8 mouse cellular contexts compared by ENCODE assay signal in the genomic region with DNA sequence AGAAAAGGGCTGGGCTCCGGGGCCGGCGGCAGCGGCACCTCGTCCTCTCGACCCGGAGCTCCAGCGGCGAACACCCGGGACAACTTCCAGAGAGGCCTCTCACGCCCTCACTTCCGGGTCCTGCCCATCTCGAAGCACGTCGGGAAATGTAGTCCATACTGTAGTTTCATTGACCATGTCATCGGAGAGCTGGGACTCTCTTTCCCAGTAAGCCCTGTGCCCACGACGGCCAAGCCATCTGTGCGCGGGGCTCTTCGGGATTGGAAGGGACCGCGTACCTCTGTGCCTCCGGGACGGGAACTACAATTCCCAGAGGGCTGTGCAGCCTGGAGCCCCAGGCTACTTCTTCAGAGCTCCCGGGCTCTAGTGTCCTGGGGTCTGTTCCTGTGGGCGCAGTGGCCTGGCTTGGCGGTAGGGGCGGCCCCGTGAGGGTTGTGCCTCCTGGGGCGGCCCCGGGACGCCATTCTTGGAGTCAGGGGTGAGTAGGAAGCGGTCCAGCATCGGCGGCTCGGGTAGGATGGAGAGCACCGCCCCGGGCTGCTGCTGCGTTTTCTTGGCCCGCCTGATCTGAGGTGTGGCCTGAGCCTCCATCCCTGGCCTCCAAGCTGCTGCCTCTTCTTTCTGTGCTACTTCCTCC. TPM values are rescaled to one million over a fixed set of nuclear protein-coding genes. Genes with fewer than 3 reads are reported as not detected.
DNase-seq lines count a peak whose midpoint lies in the region; ATAC-seq and TF ChIP-seq lines count a peak whose summit lies in the region.

TSS of gene Erp44 (minus strand) at position 61 of the 637 bp plus-strand sequence.
TSS of gene Invs (plus strand) at position 263 of the 637 bp plus-strand sequence.

- H3K27me3 ChIP-seq in embryonic facial prominence, embryonic 15.5 days, result no peaks in the 10 kb centered on the region
- no peaks in the 10 kb centered on the region for H3K27me3 ChIP-seq in limb, embryonic 14.5 days (ENCODE audit: control insufficient read depth, insufficient read depth, low read length)
- H3K27me3 ChIP-seq in midbrain, postnatal 0 days (ENCODE audit: insufficient read depth, low read length), result no peaks in the 10 kb centered on the region

- WGBS in bone marrow, adult 2 months, result 0% methylated on average over 41 of the region's 41 CpGs
- WGBS in embryonic facial prominence, embryonic 15.5 days, result 1% methylated on average over 40 of the region's 41 CpGs
- 2% methylated on average over 28 of the region's 41 CpGs for WGBS in limb, embryonic 14.5 days
- under 1% methylated on average over 40 of the region's 41 CpGs for WGBS in midbrain, postnatal 0 days

- H3K4me2 ChIP-seq in embryonic facial prominence, embryonic 15.5 days (replicated peaks), result peak within 1 kb of the TSS; percentile 75
- H3K4me2 ChIP-seq in limb, embryonic 14.5 days (replicated peaks; ENCODE audit: low read depth, low read length, severe bottlenecking), result peak within 1 kb of the TSS; percentile 68
- peak within 1 kb of the TSS; percentile 85 for H3K4me2 ChIP-seq in midbrain, postnatal 0 days (ENCODE audit: low read depth, low read length, poor library complexity, severe bottlenecking)

- H3K4me1 ChIP-seq in bone marrow, adult 2 months (ENCODE audit: control insufficient read depth, insufficient read depth, low read length), result no peaks in the 10 kb centered on the region
- peaks cover 5% of the 10 kb centered on the region for H3K4me1 ChIP-seq in embryonic facial prominence, embryonic 15.5 days
- H3K4me1 ChIP-seq in limb, embryonic 14.5 days (ENCODE audit: control insufficient read depth, insufficient read depth, low read length), result peaks cover 9% of the 10 kb centered on the region; the same call in 1 of the 2 replicates
- H3K4me1 ChIP-seq in midbrain, postnatal 0 days (ENCODE audit: insufficient read depth, low read length), result peaks cover 3% of the 10 kb centered on the region; the same call in 1 of the 2 replicates

- H3K27ac ChIP-seq in bone marrow, adult 2 months (ENCODE audit: control insufficient read depth, insufficient read depth, low read depth, low read length, poor library complexity), result peak within 1 kb of the TSS; percentile 52; the same call in 1 of the 2 replicates
- peak within 1 kb of the TSS; percentile 85 for H3K27ac ChIP-seq in embryonic facial prominence, embryonic 15.5 days (replicated peaks)
- peak within 1 kb of the TSS; percentile 80 for H3K27ac ChIP-seq in limb, embryonic 14.5 days (replicated peaks; ENCODE audit: low read depth, low read length)
- H3K27ac ChIP-seq in midbrain, postnatal 0 days (ENCODE audit: low read depth, low read length), result peak within 1 kb of the TSS; percentile 81

- no peak for TF ChIP-seq CTCF in bone marrow, adult 2 months (IDR thresholded peaks at IDR 0.05; ENCODE audit: control insufficient read depth, insufficient read depth, low read length)
- no peak for TF ChIP-seq CTCF in midbrain, postnatal 0 days (IDR thresholded peaks at IDR 0.05)

- H3K9ac ChIP-seq in embryonic facial prominence, embryonic 15.5 days, result peak within 1 kb of the TSS; percentile 94
- H3K9ac ChIP-seq in limb, embryonic 14.5 days (ENCODE audit: low read depth, low read length, severe bottlenecking), result peak within 1 kb of the TSS; percentile 90
- H3K9ac ChIP-seq in midbrain, postnatal 0 days (replicated peaks; ENCODE audit: low read length, poor library complexity, severe bottlenecking), result peak within 1 kb of the TSS; percentile 91

- peak within 1 kb of the TSS; percentile 96 for H3K4me3 ChIP-seq in bone marrow, adult 2 months (replicated peaks; ENCODE audit: control insufficient read depth, low read depth, low read length)
- H3K4me3 ChIP-seq in embryonic facial prominence, embryonic 15.5 days (replicated peaks), result peak within 1 kb of the TSS; percentile 98
- H3K4me3 ChIP-seq in limb, embryonic 14.5 days (replicated peaks; ENCODE audit: low read length), result peak within 1 kb of the TSS; percentile 80
- H3K4me3 ChIP-seq in midbrain, postnatal 0 days (ENCODE audit: low read depth, low read length), result peak within 1 kb of the TSS; percentile 84

- H3K9me3 ChIP-seq in embryonic facial prominence, embryonic 15.5 days (replicated peaks), result no peaks in the 10 kb centered on the region
- H3K9me3 ChIP-seq in limb, embryonic 14.5 days (ENCODE audit: control insufficient read depth, low read length), result no peaks in the 10 kb centered on the region
- H3K9me3 ChIP-seq in midbrain, postnatal 0 days (ENCODE audit: low read length), result no peaks in the 10 kb centered on the region

- H3K36me3 ChIP-seq in embryonic facial prominence, embryonic 15.5 days, result no peaks in the 10 kb centered on the region
- peaks cover 7% of the 10 kb centered on the region; the same call in 1 of the 2 replicates for H3K36me3 ChIP-seq in limb, embryonic 14.5 days (ENCODE audit: control insufficient read depth, insufficient read depth, low read length)
- no peaks in the 10 kb centered on the region for H3K36me3 ChIP-seq in midbrain, postnatal 0 days (ENCODE audit: insufficient read depth, low read length)

- peak; percentile 58; the same call in 1 of the 2 replicates for TF ChIP-seq POLR2A in bone marrow, adult 2 months (IDR thresholded peaks at IDR 0.05; ENCODE audit: borderline replicate concordance, control insufficient read depth, low read depth, low read length)
- peak; percentile 90; the same call in 1 of the 2 replicates for TF ChIP-seq POLR2A in limb, embryonic 14.5 days (IDR thresholded peaks at IDR 0.05; ENCODE audit: borderline replicate concordance, extremely low read depth, insufficient read depth, insufficient read length)

- DNase-seq in 416B (ENCODE audit: low read depth), result peak; percentile 98
- DNase-seq in heart, adult 8-10 months (ENCODE audit: low spot score), result peak; percentile 98
- DNase-seq in kidney, adult 9 months, result peak; percentile 99
- DNase-seq in limb, embryonic 14.5 days (ENCODE audit: low spot score), result peak; percentile 98
- peak; percentile 99 for DNase-seq in midbrain, postnatal 0 days (ENCODE audit: low spot score)
- peak; percentile 75 to 85 for DNase-seq in spleen, postnatal 14 days (ENCODE audit: low spot score in 2 of 2)

- ATAC-seq in embryonic facial prominence, embryonic 15.5 days (ENCODE audit: insufficient number of reproducible peaks, low FRiP score, low TSS enrichment, low read depth), result peak; percentile 100
- peak; percentile 99 for ATAC-seq in limb, embryonic 14.5 days (ENCODE audit: low FRiP score, low read depth)
- peak; percentile 99 for ATAC-seq in midbrain, postnatal 0 days (ENCODE audit: low FRiP score)

RNA-seq across cellular contexts. Expression of gene Erp44, which starts in this region (rescaled TPM):
- 26.6 and 48.0 TPM in 2 replicates for polyA plus RNA-seq in bone marrow, adult 2 months (2011; ENCODE audit: insufficient read depth, insufficient read length, low replicate concordance, missing spikeins)
- 95.9 and 96.4 TPM in 2 replicates for polyA plus RNA-seq in embryonic facial prominence, embryonic 15.5 days (2015; fragmentation: Nextera tagmentation; extraction: Ambion mirVana)
- 10 to 100 TPM; 23.4 to 27.4 (median 25.4) TPM for total RNA-seq in heart, adult 8-10 months (2022)
- 36.1 and 44.9 TPM in 2 replicates for polyA plus RNA-seq in limb, embryonic 14.5 days (2012; rRNA removed)
- polyA plus RNA-seq in limb, embryonic 14.5 days (2014; fragmentation: Nextera tagmentation; extraction: Ambion mirVana), result 84.6 TPM in 2 replicates
- total RNA-seq in midbrain, postnatal 0 days (2014; rRNA removed), result 21.8 and 23.4 TPM in 2 replicates
- 46.5 and 49.8 TPM in 2 replicates for polyA plus RNA-seq in midbrain, postnatal 0 days (2015; fragmentation: Nextera tagmentation; extraction: Ambion mirVana)

RNA-seq across cellular contexts. Expression of gene Invs, which starts in this region (rescaled TPM):
- polyA plus RNA-seq in bone marrow, adult 2 months (2011; ENCODE audit: insufficient read depth, insufficient read length, low replicate concordance, missing spikeins), result 1.1 and 2.7 TPM in 2 replicates
- polyA plus RNA-seq in embryonic facial prominence, embryonic 15.5 days (2015; fragmentation: Nextera tagmentation; extraction: Ambion mirVana), result 9.9 and 11.2 TPM in 2 replicates
- 1 to 10 TPM; 2.0 to 2.6 (median 2.4) TPM for total RNA-seq in heart, adult 8-10 months (2022)
- 6.9 and 7.8 TPM in 2 replicates for polyA plus RNA-seq in limb, embryonic 14.5 days (2012; rRNA removed)
- polyA plus RNA-seq in limb, embryonic 14.5 days (2014; fragmentation: Nextera tagmentation; extraction: Ambion mirVana), result 6.5 and 8.5 TPM in 2 replicates
- 6.0 and 7.5 TPM in 2 replicates for total RNA-seq in midbrain, postnatal 0 days (2014; rRNA removed)
- 3.4 and 3.5 TPM in 2 replicates for polyA plus RNA-seq in midbrain, postnatal 0 days (2015; fragmentation: Nextera tagmentation; extraction: Ambion mirVana)

Comparison
In these comparisons a context has a peak if more than half of its experiments do, and no peak if none do; other contexts are left out.
1. Peak in every context shown above with its lines: DNase-seq, ATAC-seq, H3K4me3 ChIP-seq and H3K27ac ChIP-seq.